Mouse (Mus musculus) heart, postnatal 25 days (tissue): Measurements from ENCODE around the gene Olfr229. TPM values are rescaled to one million over a fixed set of nuclear protein-coding genes. Genes with fewer than 3 reads are reported as not detected.
"Not testable (repeated sequence)": the region's sequence is repeated elsewhere in the genome, so short reads cannot be mapped to it uniquely, and the experiment has no call there.

Experiments used
- DNase-seq: peaks from one replicate; pipeline ENCODE4 v3.0.0; 2022; ENCODE audit warnings: low spot score
- intact Hi-C: fragments of 180-260 bp; cut with DNase I; formaldehyde crosslinking; loops from one replicate; pipeline ENCODE4 v1.15.1; 2025
- total RNA-seq, 2 experiments: library from RNA; stranded (reverse); gene quantifications; 2 replicates each; pipeline ENCODE4 v1.2.3; 2021

Olfr229 gene
- not detected for total RNA-seq

GRCm38 (mm10) chr9:39907036-39907435 lies at the start of gene Olfr229:
Gene Olfr229, plus strand, starts transcription at chr9:39907336.
- DNase-seq, result no peak
- intact Hi-C loops, result no loop called here

- DNase-seq, result no peak
- intact Hi-C loops, result no loop called here
Measured at GRCm38 (mm10) chr9:39866122-39866521, 41.0 kb upstream of the Olfr229 start, which contains the start of gene Olfr972. Gene Olfr972, plus strand, starts transcription at chr9:39866422.

- DNase-seq, intact Hi-C loops: not testable (repeated sequence)
Measured at GRCm38 (mm10) chr9:39871986-39872385, 35.1 kb upstream of the Olfr229 start.

- DNase-seq, intact Hi-C loops: not testable (repeated sequence)
Measured at GRCm38 (mm10) chr9:39877541-39878396, 29.4 kb upstream of the Olfr229 start.

GRCm38 (mm10) chr9:39905106-39905505 lies 2.0 kb upstream of the Olfr229 start:
- intact Hi-C loops, result no loop called here
- DNase-seq, result no peak

- intact Hi-C loops, result no loop called here
- no peak for DNase-seq
Measured at GRCm38 (mm10) chr9:39909939-39910338, 2.8 kb downstream of the Olfr229 start.

GRCm38 (mm10) chr9:39927975-39928836 lies 21.1 kb downstream of the Olfr229 start:
- intact Hi-C loops, DNase-seq: not testable (repeated sequence)

- DNase-seq, intact Hi-C loops: not testable (repeated sequence)
Measured at GRCm38 (mm10) chr9:39928837-39929236, 21.7 kb downstream of the Olfr229 start.

GRCm38 (mm10) chr9:39937201-39937600 lies 30.1 kb downstream of the Olfr229 start, which contains the start of gene Olfr974:
Gene Olfr974, plus strand, starts transcription at chr9:39937501.
- DNase-seq, result no peak
- intact Hi-C loops, result no loop called here

- DNase-seq, result no peak
- intact Hi-C loops, result no loop called here
Measured at GRCm38 (mm10) chr9:39951946-39952345, 44.8 kb downstream of the Olfr229 start, which contains the start of gene Olfr975. Gene Olfr975, minus strand, starts transcription at chr9:39952046.

GRCm38 (mm10) chr9:39961033-39961432 lies 53.9 kb downstream of the Olfr229 start, which contains the start of gene Olfr976:
Gene Olfr976, minus strand, starts transcription at chr9:39961133.
- intact Hi-C loops, DNase-seq: not testable (repeated sequence)

Other genes starting within 250 kb of the Olfr229 start
- gene Olfr963, start 240.1 kb upstream of the Olfr229 start, total RNA-seq, result not detected
- not detected for gene Olfr149, start 200.2 kb upstream of the Olfr229 start, total RNA-seq
- not detected for gene Olfr965, start 196.0 kb upstream of the Olfr229 start, total RNA-seq
- gene Olfr150, start 176.4 kb upstream of the Olfr229 start, total RNA-seq, result not detected
- not detected for gene Olfr967, start 161.1 kb upstream of the Olfr229 start, total RNA-seq
- not detected for gene Olfr968, start 124.1 kb upstream of the Olfr229 start, total RNA-seq
- gene Olfr969, start 116.4 kb upstream of the Olfr229 start, total RNA-seq, result not detected
- not detected for gene Olfr970, start 98.5 kb upstream of the Olfr229 start, total RNA-seq
- not detected for gene Olfr971, start 70.5 kb upstream of the Olfr229 start, total RNA-seq
- gene Olfr972, start 40.9 kb upstream of the Olfr229 start, total RNA-seq, result not detected
- not detected for gene Olfr974, start 30.2 kb downstream of the Olfr229 start, total RNA-seq
- not detected for gene Olfr975, start 44.7 kb downstream of the Olfr229 start, total RNA-seq
- gene Olfr976, start 53.8 kb downstream of the Olfr229 start, total RNA-seq, result not detected
- gene Olfr978, start 84.8 kb downstream of the Olfr229 start, total RNA-seq, result not detected
- not detected for gene Olfr979, start 96.1 kb downstream of the Olfr229 start, total RNA-seq
- gene Olfr980, start 102.2 kb downstream of the Olfr229 start, total RNA-seq, result not detected
- gene Olfr981, start 114.1 kb downstream of the Olfr229 start, total RNA-seq, result not detected
- not detected for gene Olfr982, start 166.5 kb downstream of the Olfr229 start, total RNA-seq
- not detected for gene Olfr983, start 186.3 kb downstream of the Olfr229 start, total RNA-seq
- gene Olfr984, start 206.9 kb downstream of the Olfr229 start, total RNA-seq, result not detected
- not detected for gene Olfr985, start 222.8 kb downstream of the Olfr229 start, total RNA-seq
- gene Tmem225, start 240.8 kb downstream of the Olfr229 start, total RNA-seq, result not detected